Mouse (Mus musculus) cerebellum, adult 2 months (tissue): ENCODE results near the gene Glrx5. TPM values are rescaled to one million over a fixed set of nuclear protein-coding genes. Genes with fewer than 3 reads are reported as not detected.

ENCODE experiments used
- DNase-seq, 2 experiments: peaks; one replicate each; pipeline ENCODE4 v3.0.0; 2021
- H3K27ac ChIP-seq: fragments of 200-500 bp; 2 replicates; pipeline ENCODE4 v1.5.1; 2012; ENCODE audit warnings: low read length, control low read depth, inconsistent platforms; ENCODE audit not compliant: insufficient read depth
- H3K27me3 ChIP-seq: fragments of 200-500 bp; 2 replicates; pipeline ENCODE4 v1.6.1; 2012; ENCODE audit warnings: inconsistent platforms, mild to moderate bottlenecking, low read length, moderate library complexity; ENCODE audit not compliant: control insufficient read depth, insufficient read depth
- H3K4me1 ChIP-seq: fragments of 200-500 bp; 2 replicates; pipeline ENCODE4 v1.6.1; 2011; ENCODE audit warnings: low read length; ENCODE audit not compliant: control insufficient read depth, insufficient read depth
- H3K4me3 ChIP-seq: fragments of 200-500 bp; replicated peaks from 2 replicates; pipeline ENCODE3; 2011; ENCODE audit warnings: mild to moderate bottlenecking, low read depth, low read length, control low read depth; ENCODE audit not compliant: insufficient read depth
- CTCF ChIP-seq: fragments of 200-500 bp; IDR thresholded peaks from 2 replicates; pipeline ENCODE4 v1.5.1; 2011; ENCODE audit warnings: low read depth, mild to moderate bottlenecking, control low read depth, low read length, moderate library complexity, borderline replicate concordance; ENCODE audit not compliant: insufficient read depth
- POLR2A ChIP-seq: fragments of 200-500 bp; IDR thresholded peaks from 2 replicates; pipeline ENCODE4 v1.6.1; 2011; ENCODE audit warnings: low read length, control low read depth, borderline replicate concordance; ENCODE audit not compliant: insufficient read depth
- WGBS: fragments of 180-500 bp; shearing (Covaris S2); methylation state at CpG from one replicate; pipeline ENCODE4 v1.1.7; 2018; 5-methylcytosine and 5-hydroxymethylcytosine counted together
- polyA plus RNA-seq: library from polyadenylated mRNA; depleted of rRNA; stranded (reverse); fragments of >200 nt; gene quantifications from 2 replicates; pipeline ENCODE4 v1.2.3, GENCODE M21; 2012

Glrx5 gene
- polyA plus RNA-seq, 1 experiment: 101 TPM

DNA sequence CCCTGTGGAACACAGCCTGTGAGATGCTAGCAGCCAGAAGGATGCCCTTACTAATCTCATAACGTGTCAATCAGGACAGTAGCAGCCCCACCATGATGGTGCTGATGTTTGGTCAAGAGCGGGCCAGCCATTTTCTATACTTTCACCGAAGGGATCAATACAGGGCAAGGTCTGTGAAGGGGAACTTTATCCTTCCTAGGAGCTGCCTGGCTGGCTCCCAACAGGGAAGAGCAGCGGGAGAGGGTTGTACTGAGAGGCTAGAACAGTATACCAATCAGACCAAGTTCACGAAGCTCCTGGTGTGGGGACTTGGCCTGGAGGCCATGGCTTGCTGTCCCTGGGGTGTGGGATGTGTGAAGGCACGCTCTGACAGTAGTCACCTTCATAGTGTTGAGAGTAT is 22.8 kb downstream of the Glrx5 start:
- no peaks in the 10 kb centered on the region for H3K4me1 ChIP-seq
- no peaks in the 10 kb centered on the region for H3K27me3 ChIP-seq
- 77% methylated on average over 6 of the region's 6 CpGs for WGBS
- no peak for DNase-seq
- H3K4me3 ChIP-seq: no peak overlapping the region
- TF ChIP-seq POLR2A (no peak), CTCF (no peak)
- H3K27ac ChIP-seq: no peak overlapping the region

DNA sequence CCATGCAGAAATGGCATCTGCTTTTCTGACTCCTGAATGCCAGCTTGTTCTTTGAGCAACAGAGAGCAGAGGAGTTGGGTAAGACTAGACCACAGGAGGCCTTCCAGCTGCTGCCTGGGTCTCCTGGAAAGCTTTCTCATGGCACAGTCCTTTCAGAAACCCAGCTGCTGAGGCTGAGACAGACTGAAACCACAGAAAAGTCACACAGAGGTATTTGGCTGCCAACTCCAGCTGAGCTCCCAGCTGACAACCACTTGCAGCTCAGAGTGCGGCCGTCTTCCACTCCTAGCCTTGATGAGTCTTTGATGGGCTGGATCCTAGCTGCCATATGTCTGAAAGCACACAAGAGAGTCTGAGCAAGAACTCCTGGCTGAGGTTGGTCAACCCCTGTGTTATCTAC is 27.5 kb downstream of the Glrx5 start:
- Histone ChIP-seq H3K27me3 (no peaks in the 10 kb centered on the region), H3K4me1 (no peaks in the 10 kb centered on the region), H3K27ac (no peak overlapping the region), H3K4me3 (no peak overlapping the region)
- 51% methylated on average over 2 of the region's 2 CpGs for WGBS
- no peak for DNase-seq
- TF ChIP-seq CTCF: no peak
- no peak for TF ChIP-seq POLR2A

- 62% methylated on average over 28 of the region's 28 CpGs for WGBS
- DNase-seq: no peak
- H3K4me3 ChIP-seq: no peak overlapping the region
- H3K27me3 ChIP-seq: no peaks in the 10 kb centered on the region; the same call in 1 of the 2 replicates
- TF ChIP-seq CTCF (no peak), POLR2A (no peak)
- H3K27ac ChIP-seq: no peak overlapping the region
- H3K4me1 ChIP-seq: no peaks in the 10 kb centered on the region
These were observed 31.0 kb downstream of the Glrx5 start for GRCm38 (mm10) chr12:105063201-105064134.

GRCm38 (mm10) chr12:105064168-105064567 is 31.7 kb downstream of the Glrx5 start:
- Histone ChIP-seq H3K27ac (no peak overlapping the region), H3K27me3 (no peaks in the 10 kb centered on the region; the same call in 1 of the 2 replicates)

GRCm38 (mm10) chr12:105065119-105065518 is 32.6 kb downstream of the Glrx5 start:
- TF ChIP-seq POLR2A (no peak), CTCF (no peak)
- Histone ChIP-seq H3K4me1 (no peaks in the 10 kb centered on the region), H3K27ac (no peak overlapping the region), H3K27me3 (no peaks in the 10 kb centered on the region; the same call in 1 of the 2 replicates), H3K4me3 (no peak overlapping the region)
- WGBS: 97% methylated on average over 7 of the region's 7 CpGs
- no peak for DNase-seq

More at GRCm38 (mm10) chr12:105064168-105064567, 31.7 kb downstream of the Glrx5 start:
- TF ChIP-seq POLR2A (no peak), CTCF (no peak)
- DNase-seq: no peak
- Histone ChIP-seq H3K4me3 (no peak overlapping the region), H3K4me1 (no peaks in the 10 kb centered on the region)
- 90% methylated on average over 4 of the region's 4 CpGs for WGBS

DNA sequence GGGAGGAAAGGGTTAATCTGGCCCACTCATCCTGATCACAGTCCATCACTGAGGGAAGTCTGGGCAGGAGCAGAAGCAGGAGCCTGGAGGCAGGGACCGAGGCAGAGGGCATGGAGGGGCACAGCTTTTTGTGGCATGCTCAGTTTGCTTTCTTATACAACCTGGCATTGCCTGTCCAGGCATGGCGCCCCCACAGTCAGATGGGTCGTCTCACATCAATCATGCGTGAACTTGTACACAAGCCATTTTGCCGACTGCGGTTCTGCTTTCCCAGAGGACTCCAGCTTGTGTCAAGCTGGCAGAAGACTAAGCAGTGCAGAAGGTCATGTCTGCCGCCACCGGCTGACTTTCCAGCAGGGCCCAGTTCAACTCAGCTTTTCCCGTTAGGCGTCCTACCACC is 34.0 kb downstream of the Glrx5 start:
- H3K4me1 ChIP-seq: no peaks in the 10 kb centered on the region
- no peak for TF ChIP-seq POLR2A
- TF ChIP-seq CTCF: no peak
- DNase-seq: no peak
- H3K27ac ChIP-seq: no peak overlapping the region
- 21% methylated on average over 10 of the region's 10 CpGs for WGBS
- no peak overlapping the region for H3K4me3 ChIP-seq
- H3K27me3 ChIP-seq: no peaks in the 10 kb centered on the region; the same call in 1 of the 2 replicates

DNA sequence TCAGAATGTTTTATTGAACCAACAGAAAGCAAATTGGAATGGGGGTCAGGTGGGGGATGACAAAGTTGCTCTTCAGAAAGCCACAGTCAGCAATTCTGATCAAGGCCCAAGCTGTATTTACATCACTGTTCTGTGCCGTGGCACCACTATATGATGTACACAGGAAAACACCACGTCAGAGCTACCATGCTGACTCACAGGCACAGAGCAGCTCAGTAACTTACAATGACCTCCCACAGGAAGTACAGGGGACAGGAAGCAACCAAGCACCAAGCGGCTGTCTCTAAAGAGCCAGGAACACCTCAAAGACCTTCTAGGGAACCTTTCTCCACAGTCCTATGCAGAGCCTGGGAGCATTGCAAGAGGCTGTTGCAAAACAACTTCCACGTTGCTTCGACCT is 36.4 kb downstream of the Glrx5 start:
- TF ChIP-seq CTCF (no peak), POLR2A (no peak)
- WGBS: 90% methylated on average over 5 of the region's 5 CpGs
- no peaks in the 10 kb centered on the region; the same call in 1 of the 2 replicates for H3K27me3 ChIP-seq
- no peaks in the 10 kb centered on the region for H3K4me1 ChIP-seq
- H3K4me3 ChIP-seq: no peak overlapping the region
- no peak overlapping the region for H3K27ac ChIP-seq
- no peak for DNase-seq

DNA sequence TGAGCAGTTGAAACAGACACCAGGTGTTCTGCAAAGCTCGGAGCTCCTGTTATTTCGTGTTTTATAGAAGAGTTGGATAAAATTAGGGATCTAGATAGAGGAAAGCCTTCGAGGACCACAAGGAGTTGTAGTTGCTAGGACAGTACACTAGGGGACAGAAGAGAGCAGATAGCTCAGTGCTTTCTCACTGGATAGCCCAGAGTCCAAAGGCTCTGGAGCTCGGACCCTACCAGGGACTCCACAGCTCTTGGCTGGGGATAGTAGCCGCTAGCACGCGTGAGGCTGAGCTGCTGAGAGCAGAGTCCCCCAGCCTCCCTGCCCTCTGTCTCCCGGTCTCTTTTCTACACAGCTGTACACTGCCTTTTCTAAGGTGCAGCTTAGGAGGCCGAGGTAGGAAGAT is 41.2 kb downstream of the Glrx5 start:
- no peak overlapping the region for H3K27ac ChIP-seq
- peak; percentile 85 for TF ChIP-seq CTCF
- no peak for TF ChIP-seq POLR2A
- DNase-seq: peak; percentile 50 to 53
- H3K4me3 ChIP-seq: no peak overlapping the region
- H3K4me1 ChIP-seq: no peaks in the 10 kb centered on the region
- H3K27me3 ChIP-seq: no peaks in the 10 kb centered on the region
- 22% methylated on average over 9 of the region's 9 CpGs for WGBS
